Mouse (Mus musculus) kidney, adult 2 months (tissue): ENCODE results near the gene Prss50. TPM values are rescaled to one million over a fixed set of nuclear protein-coding genes. Genes with fewer than 3 reads are reported as not detected.
"Not testable (repeated sequence)": the region's sequence is repeated elsewhere in the genome, so short reads cannot be mapped to it uniquely, and the experiment has no call there.

Experiments used
- DNase-seq: peaks from one replicate; pipeline ENCODE4 v3.0.0; 2021
- H3K27ac ChIP-seq: fragments of 200-500 bp; 2 replicates; pipeline ENCODE4 v1.5.1; 2012; ENCODE audit warnings: low read depth, low read length, control low read depth, inconsistent platforms; ENCODE audit not compliant: insufficient read depth
- H3K27me3 ChIP-seq: fragments of 200-500 bp; replicated peaks from 2 replicates; pipeline ENCODE4 v1.6.1; 2012; ENCODE audit warnings: mild to moderate bottlenecking, moderate library complexity, low read length, inconsistent platforms; ENCODE audit not compliant: control insufficient read depth, insufficient read depth
- H3K36me3 ChIP-seq: fragments of 200-500 bp; 2 replicates; pipeline ENCODE4 v1.6.1; 2012; ENCODE audit warnings: mild to moderate bottlenecking, moderate library complexity, low read length, inconsistent platforms; ENCODE audit not compliant: control insufficient read depth, insufficient read depth
- H3K4me1 ChIP-seq: fragments of 200-500 bp; 2 replicates; pipeline ENCODE4 v1.6.1; 2011; ENCODE audit warnings: low read length; ENCODE audit not compliant: control insufficient read depth, insufficient read depth
- H3K4me3 ChIP-seq: fragments of 200-500 bp; 2 replicates; pipeline ENCODE4 v1.5.1; 2011; ENCODE audit warnings: mild to moderate bottlenecking, low read depth, low read length, control low read depth; ENCODE audit not compliant: insufficient read depth
- CTCF ChIP-seq: fragments of 200-500 bp; conservative IDR thresholded peaks from 2 replicates; pipeline ENCODE4 v1.5.1; 2011; ENCODE audit warnings: low read depth, mild to moderate bottlenecking, control low read depth, low read length, moderate library complexity, mixed read lengths; ENCODE audit not compliant: insufficient read depth, insufficient read length
- POLR2A ChIP-seq: fragments of 200-500 bp; IDR thresholded peaks from one replicate; pipeline ENCODE4 v1.6.1; 2011; ENCODE audit warnings: low read depth, low read length, control low read depth
- WGBS: fragments of 180-500 bp; shearing (Covaris S2); methylation state at CpG from one replicate; pipeline ENCODE4 v1.1.7; 2018; 5-methylcytosine and 5-hydroxymethylcytosine counted together
- polyA plus RNA-seq: library from polyadenylated mRNA; depleted of rRNA; stranded (reverse); fragments of >200 nt; gene quantifications from 2 replicates; pipeline ENCODE4 v1.2.3, GENCODE M21; 2012; rRNA removed

The Prss50 gene
- not detected in 2 replicates for polyA plus RNA-seq

DNA sequence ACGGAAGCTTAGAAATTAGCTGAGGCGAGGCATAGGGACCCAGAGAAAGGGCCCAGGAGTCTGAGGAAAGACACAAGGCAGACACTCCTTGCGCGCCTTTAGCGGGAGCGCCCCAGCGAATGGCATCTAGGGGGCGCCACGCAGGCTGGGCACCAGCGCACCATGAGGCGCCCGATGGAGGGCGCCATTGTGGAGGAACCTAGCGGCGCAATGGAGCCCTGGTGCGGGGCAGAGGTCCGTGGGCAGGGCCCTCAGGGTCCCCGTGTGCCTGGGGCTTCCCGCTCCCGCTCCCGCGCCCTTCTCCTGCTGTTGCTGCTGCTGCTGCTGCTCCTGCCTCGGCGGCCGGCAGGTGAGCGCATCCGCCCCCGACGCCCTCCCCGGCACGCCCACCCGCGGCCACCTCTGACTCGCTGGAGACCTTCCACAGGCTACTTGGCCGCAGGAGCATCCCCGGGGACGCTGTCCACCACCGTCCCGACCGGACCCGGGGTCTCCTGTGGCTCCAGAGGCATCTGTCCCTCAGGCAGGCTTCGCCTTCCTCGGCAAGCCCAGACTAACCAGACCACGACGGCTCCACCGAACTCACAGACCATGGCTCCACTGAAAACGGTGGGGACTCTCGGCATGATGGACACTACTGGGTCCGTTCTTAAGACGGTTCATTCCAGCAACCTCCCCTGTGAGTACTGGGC lies at the start of gene Prss50:
Gene Prss50, plus strand, starts transcription at position 187 of the 692 bp plus-strand sequence.
- H3K4me3 ChIP-seq, result no peak within 1 kb of the TSS
- no peaks in the 10 kb centered on the region for H3K36me3 ChIP-seq
- H3K27me3 ChIP-seq, result no peaks in the 10 kb centered on the region
- no peak for TF ChIP-seq POLR2A
- TF ChIP-seq CTCF, result 0 out of 2 replicates have a peak, but pooled peaks have one; percentile 26
- WGBS, result 22% methylated on average over 49 of the region's 50 CpGs
- no peak for DNase-seq
- no peak within 1 kb of the TSS for H3K27ac ChIP-seq
- H3K4me1 ChIP-seq, result no peaks in the 10 kb centered on the region

DNA sequence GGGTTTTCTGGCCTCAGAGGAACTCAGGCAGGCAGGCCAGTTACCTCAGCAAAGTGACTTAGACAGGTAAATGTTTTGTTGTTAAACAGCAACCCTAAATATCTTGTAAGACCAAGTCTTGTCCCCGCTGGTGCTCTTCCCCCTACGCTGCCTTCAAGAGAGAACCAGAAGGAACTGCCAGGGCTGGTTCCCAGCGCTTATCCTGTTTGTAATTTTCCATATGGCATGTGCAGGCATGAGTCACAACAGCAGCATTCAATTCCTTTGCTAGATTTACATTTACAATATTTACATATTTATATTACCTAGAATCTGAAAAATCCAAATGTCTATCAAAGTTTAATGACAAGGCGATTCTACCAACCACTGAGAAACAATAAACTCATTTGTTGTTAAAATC lies 47.7 kb upstream of the Prss50 start:
- TF ChIP-seq POLR2A (no peak), CTCF (no peak)
- DNase-seq, result no peak
- Histone ChIP-seq H3K27me3 (no peaks in the 10 kb centered on the region), H3K4me3 (no peak overlapping the region), H3K27ac (no peak overlapping the region), H3K36me3 (no peaks in the 10 kb centered on the region), H3K4me1 (no peaks in the 10 kb centered on the region)
- 81% methylated on average over 4 of the region's 4 CpGs for WGBS

DNA sequence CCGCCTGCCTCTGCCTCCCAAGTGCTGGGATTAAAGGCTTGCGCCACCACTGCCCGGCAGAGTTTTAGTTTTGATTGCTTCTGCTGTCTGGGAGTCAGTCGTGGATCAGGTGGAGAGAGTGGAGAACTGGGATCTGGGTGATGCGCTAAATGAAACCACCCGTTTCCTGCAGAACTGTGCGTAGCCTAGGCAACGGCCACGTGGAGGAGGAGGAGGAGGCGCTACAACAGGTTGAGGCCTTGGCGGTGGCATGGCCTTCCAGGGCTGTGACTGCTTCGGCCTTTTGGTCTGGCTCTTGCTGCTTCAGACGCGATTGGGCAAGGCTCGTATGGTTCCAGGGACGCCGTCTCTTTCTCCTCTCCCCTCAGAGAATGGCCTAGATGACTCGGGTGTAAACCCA lies 44.0 kb upstream of the Prss50 start, which contains the start of gene Prss44:
Gene Prss44, plus strand, starts transcription at position 206 of the 400 bp plus-strand sequence.
- H3K27ac ChIP-seq, result no peak within 1 kb of the TSS
- TF ChIP-seq POLR2A (no peak), CTCF (no peak)
- no peaks in the 10 kb centered on the region for H3K4me1 ChIP-seq
- 62% methylated on average over 18 of the region's 18 CpGs for WGBS
- no peak within 1 kb of the TSS for H3K4me3 ChIP-seq
- no peaks in the 10 kb centered on the region for H3K36me3 ChIP-seq
- no peaks in the 10 kb centered on the region for H3K27me3 ChIP-seq
- no peak for DNase-seq

DNA sequence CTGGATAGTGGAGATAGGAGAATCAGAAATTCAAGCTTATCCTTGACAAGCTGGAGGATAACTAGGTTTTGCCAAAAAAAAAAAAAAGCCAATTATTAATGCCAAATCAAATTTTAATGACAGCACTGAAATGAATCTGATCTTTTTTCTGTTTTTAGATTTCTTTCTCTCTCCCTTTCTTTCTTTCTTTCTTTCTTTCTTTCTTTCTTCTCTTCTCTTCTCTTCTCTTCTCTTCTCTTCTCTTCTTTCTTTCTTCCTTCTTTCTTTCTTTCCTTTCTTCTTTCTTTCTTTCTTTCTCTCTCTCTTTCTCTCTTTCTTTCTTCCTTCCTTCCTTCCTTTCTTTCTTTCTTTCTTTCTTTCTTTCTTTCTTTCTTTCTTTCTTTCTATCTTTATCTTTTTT lies 37.2 kb upstream of the Prss50 start:
- not testable (repeated sequence) for H3K27me3 ChIP-seq, H3K4me1 ChIP-seq, DNase-seq, H3K27ac ChIP-seq, H3K4me3 ChIP-seq, H3K36me3 ChIP-seq

DNA sequence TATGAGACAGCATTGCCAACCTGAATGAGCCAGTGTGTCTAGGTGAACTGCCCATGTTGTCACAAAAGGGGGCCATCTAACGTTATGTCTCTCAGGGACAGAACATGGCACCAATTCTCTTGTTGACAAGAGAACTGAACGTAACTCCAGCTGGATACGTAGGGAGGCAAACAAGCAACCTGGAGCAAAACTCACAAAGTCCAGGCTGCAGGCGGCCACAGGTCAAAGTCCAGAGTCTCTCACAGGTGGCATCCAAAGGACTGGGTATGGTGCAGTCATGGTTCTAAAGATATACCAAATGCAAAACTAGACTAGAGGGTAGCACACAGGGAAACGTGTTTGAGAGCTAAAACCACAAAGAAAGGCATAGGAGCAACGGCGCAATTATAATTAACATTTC lies 36.3 kb upstream of the Prss50 start:
- DNase-seq, result peak; percentile 76
- TF ChIP-seq POLR2A, result no peak
- no peak for TF ChIP-seq CTCF
- Histone ChIP-seq H3K27ac (no peak overlapping the region), H3K4me1 (no peaks in the 10 kb centered on the region), H3K4me3 (no peak overlapping the region), H3K27me3 (no peaks in the 10 kb centered on the region), H3K36me3 (no peaks in the 10 kb centered on the region)
- 68% methylated on average over 7 of the region's 7 CpGs for WGBS

DNA sequence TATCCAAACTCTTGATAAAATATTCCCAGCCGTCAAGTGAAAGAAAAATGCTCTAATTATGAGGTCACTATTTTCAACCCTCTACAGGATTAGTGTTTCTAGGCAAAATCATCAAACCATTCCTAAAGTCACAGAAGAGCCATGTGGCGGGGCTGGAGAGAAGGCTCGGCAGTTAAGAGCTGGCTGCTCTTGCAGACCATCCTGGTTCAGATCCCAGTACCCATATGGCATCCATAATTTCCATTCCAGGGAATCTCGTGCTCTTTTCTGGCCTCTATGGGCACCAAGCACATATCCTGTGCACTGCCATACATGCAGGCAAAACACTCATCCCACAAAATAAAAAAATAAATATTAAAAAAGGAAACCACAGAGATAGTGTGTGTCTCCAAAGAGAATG lies 32.3 kb upstream of the Prss50 start:
- Histone ChIP-seq H3K4me3 (no peak overlapping the region), H3K4me1 (no peaks in the 10 kb centered on the region), H3K27ac (no peak overlapping the region), H3K27me3 (no peaks in the 10 kb centered on the region), H3K36me3 (no peaks in the 10 kb centered on the region)
- no peak for DNase-seq
- 76% methylated on average over 4 of the region's 4 CpGs for WGBS
- TF ChIP-seq POLR2A (no peak), CTCF (no peak)

DNA sequence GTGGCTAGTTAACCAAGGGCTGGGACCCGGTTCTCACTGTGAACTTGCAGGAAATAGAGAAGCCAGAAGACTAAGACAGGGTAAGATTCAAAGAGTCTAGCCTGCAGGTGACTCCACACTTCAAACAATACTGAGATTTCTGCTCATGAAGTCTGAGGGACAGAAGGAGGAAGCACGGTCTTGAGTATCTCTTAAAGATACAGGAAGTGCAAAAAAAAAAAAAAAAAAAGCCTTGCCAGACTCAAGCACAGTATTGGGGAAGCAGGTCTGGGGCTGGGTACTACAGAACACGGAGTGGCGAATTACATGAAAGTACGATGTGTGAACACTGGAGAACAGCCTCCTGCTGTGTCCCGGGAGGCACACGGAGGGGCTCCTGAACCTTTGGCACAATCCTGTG lies 31.9 kb upstream of the Prss50 start:
- Histone ChIP-seq H3K27me3 (no peaks in the 10 kb centered on the region), H3K4me3 (no peak overlapping the region), H3K4me1 (no peaks in the 10 kb centered on the region), H3K27ac (no peak overlapping the region), H3K36me3 (no peaks in the 10 kb centered on the region)
- no peak for DNase-seq
- TF ChIP-seq POLR2A (no peak), CTCF (no peak)
- 69% methylated on average over 7 of the region's 7 CpGs for WGBS
